ENCODE assay signal across 22 mouse cellular contexts in the genomic region with DNA sequence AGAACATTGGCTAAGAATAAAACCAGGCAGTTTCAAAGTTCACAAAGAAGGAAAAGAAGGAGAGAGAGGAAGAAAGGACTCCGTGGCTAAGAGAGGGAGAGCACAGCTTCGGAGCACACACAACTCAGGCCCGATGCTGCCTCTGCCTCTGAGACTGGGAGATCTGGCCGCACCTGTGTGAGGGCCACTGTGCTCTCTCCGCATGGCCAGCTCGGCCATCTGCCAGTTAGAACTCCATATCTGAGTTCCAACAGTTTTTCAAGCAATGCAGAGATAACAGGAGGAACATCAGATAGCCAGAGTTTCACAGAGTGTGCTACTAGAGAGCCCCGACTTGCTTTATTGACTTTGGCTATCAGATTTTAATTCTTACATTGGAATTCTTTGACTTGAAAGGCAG. TPM values are rescaled to one million over a fixed set of nuclear protein-coding genes. Genes with fewer than 3 reads are reported as not detected.
DNase-seq lines count a peak whose midpoint lies in the region; ATAC-seq and TF ChIP-seq lines count a peak whose summit lies in the region.
"Had no signal": no experiment of that assay in that cellular context is flagged by ENCODE, and none has a peak within 500 bp of the region (broad histone marks: within the 10 kb centered on the region; RNA-seq: fewer than 3 reads in every experiment).

No protein-coding gene starts in this region.

- H3K36me3 ChIP-seq in kidney, embryonic 16.5 days (ENCODE audit: insufficient read depth, low read length), result peaks cover 9% of the 10 kb centered on the region; the same call in 1 of the 2 replicates
- H3K36me3 ChIP-seq in lung, embryonic 16.5 days (ENCODE audit: control insufficient read depth, insufficient read depth, low read length), result no peaks in the 10 kb centered on the region

- no peak overlapping the region for H3K4me2 ChIP-seq in kidney, embryonic 16.5 days (replicated peaks; ENCODE audit: low read depth, low read length)
- no peak overlapping the region for H3K4me2 ChIP-seq in lung, embryonic 16.5 days (ENCODE audit: low read depth, low read length)
- H3K4me2 ChIP-seq: embryonic facial prominence, embryonic 12.5 days; liver, embryonic 11.5 days had no signal

- H3K27ac ChIP-seq in cerebellum, adult 2 months (ENCODE audit: insufficient read depth, low read length), result no peak overlapping the region
- no peak overlapping the region for H3K27ac ChIP-seq in kidney, embryonic 16.5 days (ENCODE audit: low read length)
- peak overlapping the region; percentile 37; the same call in 1 of the 2 replicates for H3K27ac ChIP-seq in lung, embryonic 16.5 days (ENCODE audit: low read length)
- H3K27ac ChIP-seq: embryonic facial prominence, embryonic 12.5 days; heart, adult 2 months had no signal

- H3K4me3 ChIP-seq in cerebellum, adult 2 months (replicated peaks; ENCODE audit: insufficient read depth, low read depth, low read length), result no peak overlapping the region
- H3K4me3 ChIP-seq in kidney, embryonic 16.5 days (ENCODE audit: low read length), result no peak overlapping the region
- H3K4me3 ChIP-seq in lung, embryonic 16.5 days (ENCODE audit: low read length), result no peak overlapping the region
- H3K4me3 ChIP-seq: embryonic facial prominence, embryonic 12.5 days; erythroblast, embryonic 14.5 days; heart, adult 2 months; megakaryocyte, embryonic 14.5 days; myocyte had no signal

- 41% methylated on average over 7 of the region's 7 CpGs for WGBS in cerebellum, adult 2 months
- WGBS in kidney, embryonic 16.5 days, result 69% methylated on average over 7 of the region's 7 CpGs
- 33% methylated on average over 7 of the region's 7 CpGs for WGBS in lung, embryonic 16.5 days

- TF ChIP-seq CTCF in cerebellum, adult 2 months (IDR thresholded peaks at IDR 0.05; ENCODE audit: borderline replicate concordance, insufficient read depth, low read depth, low read length), result no peak

- TF ChIP-seq POLR2A in cerebellum, adult 2 months (IDR thresholded peaks at IDR 0.05; ENCODE audit: borderline replicate concordance, insufficient read depth, low read length), result no peak

- DNase-seq in cerebellum, postnatal 14 days, result peak; percentile 16 to 22
- no peak for DNase-seq in cerebellum, adult 2 months
- DNase-seq in kidney, postnatal 10 days, result peak; percentile 10
- DNase-seq in lung, adult 18-20 months, result no peak
- peak; percentile 53 for DNase-seq in testis, postnatal 14 days (ENCODE audit: low spot score)
- DNase-seq: adrenal gland, postnatal 14 days; cerebellum, adult 11-12 months; gastrocnemius, postnatal 14 days; heart, adult 2 months; kidney, adult 8-10 months; lung, adult 2 months; midbrain, embryonic 14.5 days had no signal

- H3K27me3 ChIP-seq in cerebellum, adult 2 months (ENCODE audit: control insufficient read depth, insufficient read depth, low read length), result no peaks in the 10 kb centered on the region
- no peaks in the 10 kb centered on the region for H3K27me3 ChIP-seq in kidney, embryonic 16.5 days (ENCODE audit: insufficient read depth, low read length)
- no peaks in the 10 kb centered on the region for H3K27me3 ChIP-seq in lung, embryonic 16.5 days (ENCODE audit: control insufficient read depth, insufficient read depth, low read depth, low read length)
- H3K27me3 ChIP-seq: embryonic facial prominence, embryonic 12.5 days; megakaryocyte, embryonic 14.5 days had no signal

- ATAC-seq in kidney, embryonic 16.5 days (ENCODE audit: low FRiP score, low TSS enrichment), result no peak
- no peak for ATAC-seq in lung, embryonic 16.5 days (ENCODE audit: low read depth)
- ATAC-seq: CD4-positive, CD25-positive, alpha-beta regulatory T cell, adult 4 months; forebrain, embryonic 14.5 days had no signal

- H3K4me1 ChIP-seq in cerebellum, adult 2 months (ENCODE audit: control insufficient read depth, insufficient read depth, low read length), result no peaks in the 10 kb centered on the region
- no peaks in the 10 kb centered on the region for H3K4me1 ChIP-seq in kidney, embryonic 16.5 days (ENCODE audit: insufficient read depth, low read length)
- peaks cover 11% of the 10 kb centered on the region; the same call in 1 of the 2 replicates for H3K4me1 ChIP-seq in lung, embryonic 16.5 days (replicated peaks; ENCODE audit: control insufficient read depth, insufficient read depth, low read length)
- H3K4me1 ChIP-seq: embryonic facial prominence, embryonic 12.5 days had no signal

- no peak overlapping the region for H3K9ac ChIP-seq in kidney, embryonic 16.5 days (replicated peaks; ENCODE audit: low read length)
- no peak overlapping the region for H3K9ac ChIP-seq in lung, embryonic 16.5 days (ENCODE audit: low read length)
- H3K9ac ChIP-seq: embryonic facial prominence, embryonic 12.5 days had no signal

- no peaks in the 10 kb centered on the region for H3K9me3 ChIP-seq in kidney, embryonic 16.5 days (ENCODE audit: low read length)
- H3K9me3 ChIP-seq in lung, embryonic 16.5 days (ENCODE audit: control insufficient read depth, low read length), result no peaks in the 10 kb centered on the region
- H3K9me3 ChIP-seq: embryonic facial prominence, embryonic 12.5 days; megakaryocyte, embryonic 14.5 days had no signal

RNA-seq across cellular contexts. Expression of a gene that starts 4.8 kb away (rescaled TPM):
- polyA plus RNA-seq in cerebellum, adult 2 months (2012; rRNA removed), result 7.6 and 8.0 TPM in 2 replicates
- 20.4 and 20.6 TPM in 2 replicates for polyA plus RNA-seq in kidney, embryonic 16.5 days (2015; fragmentation: Nextera tagmentation; extraction: Ambion mirVana)
- polyA plus RNA-seq in lung, embryonic 16.5 days (2015; fragmentation: Nextera tagmentation; extraction: Ambion mirVana), result 15.4 and 20.9 TPM in 2 replicates

RNA-seq across cellular contexts. Expression of a gene that starts 5.1 kb away (rescaled TPM):
- 9.2 and 10.5 TPM in 2 replicates for polyA plus RNA-seq in cerebellum, adult 2 months (2012; rRNA removed)
- 16.4 and 16.9 TPM in 2 replicates for polyA plus RNA-seq in kidney, embryonic 16.5 days (2015; fragmentation: Nextera tagmentation; extraction: Ambion mirVana)
- 14.7 and 15.8 TPM in 2 replicates for polyA plus RNA-seq in lung, embryonic 16.5 days (2015; fragmentation: Nextera tagmentation; extraction: Ambion mirVana)

RNA-seq across cellular contexts. Expression of a gene that starts 48.8 kb away (rescaled TPM):
- polyA plus RNA-seq in cerebellum, adult 2 months (2012; rRNA removed), result 0.20 and 0.21 TPM in 2 replicates
- polyA plus RNA-seq in kidney, embryonic 16.5 days (2015; fragmentation: Nextera tagmentation; extraction: Ambion mirVana), result 1.7 and 2.7 TPM in 2 replicates
- 5.4 and 6.0 TPM in 2 replicates for polyA plus RNA-seq in lung, embryonic 16.5 days (2015; fragmentation: Nextera tagmentation; extraction: Ambion mirVana)
- polyA plus RNA-seq: CD4-positive, CD25-positive, alpha-beta regulatory T cell, adult 4 months; erythroblast, embryonic 14.5 days; small intestine, adult 2 months had no signal

Comparison
In these comparisons a context has a peak if more than half of its experiments do, and no peak if none do; other contexts are left out.
1. DNase-seq: peak in cerebellum, postnatal 14 days (2 of 2), kidney, postnatal 10 days (single experiment) and testis, postnatal 14 days (single experiment); none in cerebellum, adult 2 months (0 of 2) and lung, adult 18-20 months (0 of 2).